ENCODE assay signal across 8 mouse cellular contexts in the genomic region with DNA sequence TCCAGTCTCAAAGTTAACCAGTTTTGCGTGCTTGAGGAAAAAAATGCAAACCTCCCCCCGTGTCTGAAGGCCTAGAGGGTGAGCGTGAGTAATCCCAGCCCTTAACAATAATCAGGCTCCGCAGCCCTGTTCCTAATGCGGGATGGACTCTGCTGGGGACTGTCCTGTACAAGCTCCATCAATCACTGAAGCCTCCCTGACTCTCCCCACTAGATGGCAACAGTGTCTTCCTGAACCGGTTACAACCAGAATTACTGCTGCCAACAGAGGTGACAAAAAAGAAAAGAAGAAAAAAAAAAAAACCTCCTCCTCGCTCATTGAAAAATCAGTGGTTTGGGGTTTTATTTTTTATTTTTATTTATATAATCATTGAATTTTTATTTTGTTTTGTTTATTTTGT. TPM values are rescaled to one million over a fixed set of nuclear protein-coding genes. Genes with fewer than 3 reads are reported as not detected.
DNase-seq lines count a peak whose midpoint lies in the region; ATAC-seq and TF ChIP-seq lines count a peak whose summit lies in the region.

No protein-coding gene starts in this region.

- H3K4me3 ChIP-seq in heart, postnatal 0 days (ENCODE audit: low read depth, low read length): no peak overlapping the region
- H3K4me3 ChIP-seq in lung, postnatal 0 days (ENCODE audit: low read depth, low read length): no peak overlapping the region

- peak; percentile 86 for TF ChIP-seq CTCF in heart, postnatal 0 days (IDR thresholded peaks at IDR 0.05; ENCODE audit: low read depth)
- peak; percentile 88 for TF ChIP-seq CTCF in lung, postnatal 0 days (IDR thresholded peaks at IDR 0.05)

- 0 out of 2 replicates have a peak, but pooled peaks cover 3% of the 10 kb centered on the region for H3K4me1 ChIP-seq in heart, postnatal 0 days (ENCODE audit: control insufficient read depth, insufficient read depth)
- H3K4me1 ChIP-seq in lung, postnatal 0 days (ENCODE audit: insufficient read depth, low read depth, low read length): no peaks in the 10 kb centered on the region

- no peak overlapping the region for H3K4me2 ChIP-seq in heart, postnatal 0 days (ENCODE audit: low read depth, low read length)
- H3K4me2 ChIP-seq in lung, postnatal 0 days (replicated peaks; ENCODE audit: low read depth, low read length): no peak overlapping the region

- ATAC-seq in CD4-positive, CD25-positive, alpha-beta regulatory T cell, adult 4 months: peak; percentile 47
- ATAC-seq in heart, postnatal 0 days (ENCODE audit: insufficient read depth, low read depth): peak; percentile 61
- ATAC-seq in lung, postnatal 0 days: peak; percentile 60

- H3K9ac ChIP-seq in heart, postnatal 0 days (replicated peaks; ENCODE audit: low read depth, low read length): no peak overlapping the region
- no peak overlapping the region for H3K9ac ChIP-seq in lung, postnatal 0 days (replicated peaks; ENCODE audit: low read depth)

- WGBS in heart, postnatal 0 days: 15% methylated on average over 7 of the region's 7 CpGs
- WGBS in lung, postnatal 0 days: 17% methylated on average over 7 of the region's 7 CpGs

- no peak overlapping the region for H3K27ac ChIP-seq in heart, postnatal 0 days (ENCODE audit: low read depth)
- no peak overlapping the region for H3K27ac ChIP-seq in lung, postnatal 0 days (ENCODE audit: low read length)

- peak; percentile 82 for DNase-seq in adrenal gland, adult 2 months
- DNase-seq in embryo, embryonic 11 days: peak; percentile 79
- DNase-seq in heart, postnatal 0 days (ENCODE audit: low spot score): peak; percentile 87
- DNase-seq in kidney, postnatal 4 days: peak; percentile 76 to 85
- peak; percentile 90 for DNase-seq in lung, postnatal 0 days (ENCODE audit: low spot score)
- DNase-seq in retina, embryonic 14.5 days (ENCODE audit: low spot score): peak; percentile 90
- DNase-seq in urinary bladder, postnatal 36 days (ENCODE audit: low spot score in 2 of 2): peak; percentile 60 to 71

- peaks cover 79% of the 10 kb centered on the region for H3K36me3 ChIP-seq in heart, postnatal 0 days (replicated peaks; ENCODE audit: control insufficient read depth, insufficient read depth, low read length)
- H3K36me3 ChIP-seq in lung, postnatal 0 days (ENCODE audit: insufficient read depth, low read length): peaks cover 40% of the 10 kb centered on the region

- no peaks in the 10 kb centered on the region for H3K9me3 ChIP-seq in heart, postnatal 0 days (replicated peaks; ENCODE audit: control insufficient read depth, low read length)
- no peaks in the 10 kb centered on the region for H3K9me3 ChIP-seq in lung, postnatal 0 days (ENCODE audit: low read length)

- TF ChIP-seq EP300 in heart, postnatal 0 days (IDR thresholded peaks at IDR 0.05; ENCODE audit: low read depth): 0 out of 2 replicates have a peak, but pooled peaks have one; percentile 14
- TF ChIP-seq EP300 in lung, postnatal 0 days (IDR thresholded peaks at IDR 0.05): no peak

- no peaks in the 10 kb centered on the region for H3K27me3 ChIP-seq in heart, postnatal 0 days (ENCODE audit: control insufficient read depth, insufficient read depth, low read length)
- no peaks in the 10 kb centered on the region for H3K27me3 ChIP-seq in lung, postnatal 0 days (replicated peaks; ENCODE audit: insufficient read depth, low read length)

RNA-seq across cellular contexts. Expression of gene Tnrc18, which starts 49.5 kb away (rescaled TPM):
- polyA plus RNA-seq in CD4-positive, CD25-positive, alpha-beta regulatory T cell, adult 4 months (2017; shearing (Covaris generic)): 1 to 10 TPM; 2.8 to 3.7 TPM
- 10 to 100 TPM; 58.6 to 72.1 TPM for total RNA-seq in adrenal gland, adult 2 months (2021)
- polyA plus RNA-seq in adrenal gland, adult 2 months (2012; rRNA removed): 91.5 and 110 TPM in 2 replicates
- total RNA-seq in heart, postnatal 0 days (2014; rRNA removed; ENCODE audit: low replicate concordance): 69.3 and 79.0 TPM in 2 replicates
- 10.4 TPM in 2 replicates for polyA plus RNA-seq in heart, postnatal 0 days (2015; fragmentation: Nextera tagmentation; extraction: Ambion mirVana)
- 16.6 and 24.9 TPM in 2 replicates for polyA plus RNA-seq in lung, postnatal 0 days (2015; fragmentation: Nextera tagmentation; extraction: Ambion mirVana)
